ENCODE assay signal across 8 mouse cellular contexts in genomic region chr17:48932916-48933315, GRCm38 (mm10). TPM values are rescaled to one million over a fixed set of nuclear protein-coding genes. Genes with fewer than 3 reads are reported as not detected.
A peak's percentile ranks its signal among the peaks of the same experiment; 100 is the strongest.
DNase-seq lines count a peak whose midpoint lies in the region; ATAC-seq lines count a peak whose summit lies in the region.

No protein-coding gene starts in this region.

- H3K36me3 ChIP-seq in kidney, embryonic 15.5 days = no peaks in the 10 kb centered on the region
- H3K36me3 ChIP-seq in embryonic facial prominence, embryonic 12.5 days = no peaks in the 10 kb centered on the region
- H3K36me3 ChIP-seq in hindbrain, embryonic 15.5 days = no peaks in the 10 kb centered on the region
- H3K36me3 ChIP-seq in neural tube, embryonic 12.5 days = no peaks in the 10 kb centered on the region

- peaks cover 44% of the 10 kb centered on the region for H3K27me3 ChIP-seq in kidney, embryonic 15.5 days
- H3K27me3 ChIP-seq in embryonic facial prominence, embryonic 12.5 days = peaks cover 38% of the 10 kb centered on the region
- H3K27me3 ChIP-seq in hindbrain, embryonic 15.5 days = 0 out of 2 replicates have a peak, but pooled peaks cover 3% of the 10 kb centered on the region
- H3K27me3 ChIP-seq in neural tube, embryonic 12.5 days (replicated peaks) = peaks cover 26% of the 10 kb centered on the region

- H3K4me1 ChIP-seq in kidney, embryonic 15.5 days = peaks cover 56% of the 10 kb centered on the region
- peaks cover 4% of the 10 kb centered on the region for H3K4me1 ChIP-seq in embryonic facial prominence, embryonic 12.5 days
- H3K4me1 ChIP-seq in hindbrain, embryonic 15.5 days (replicated peaks) = peaks cover 37% of the 10 kb centered on the region
- H3K4me1 ChIP-seq in neural tube, embryonic 12.5 days = 0 out of 2 replicates have a peak, but pooled peaks cover 12% of the 10 kb centered on the region

- H3K27ac ChIP-seq in kidney, embryonic 15.5 days = no peak overlapping the region
- H3K27ac ChIP-seq in embryonic facial prominence, embryonic 12.5 days = no peak overlapping the region
- H3K27ac ChIP-seq in hindbrain, embryonic 15.5 days (replicated peaks) = peak overlapping the region; percentile 84
- no peak overlapping the region for H3K27ac ChIP-seq in neural tube, embryonic 12.5 days

- no peak for ATAC-seq in kidney, embryonic 15.5 days (replicated peaks; ENCODE audit: low FRiP score)
- ATAC-seq in embryonic facial prominence, embryonic 12.5 days (ENCODE audit: insufficient number of reproducible peaks, insufficient read depth, low FRiP score, low TSS enrichment) = no peak
- ATAC-seq in hindbrain, embryonic 15.5 days (ENCODE audit: low FRiP score, low read depth) = 0 out of 2 replicates have a peak, but pooled peaks have one; percentile 4
- no peak for ATAC-seq in neural tube, embryonic 12.5 days (ENCODE audit: low FRiP score, low read depth)

- H3K9me3 ChIP-seq in kidney, embryonic 15.5 days (replicated peaks) = no peaks in the 10 kb centered on the region
- H3K9me3 ChIP-seq in embryonic facial prominence, embryonic 12.5 days = no peaks in the 10 kb centered on the region
- H3K9me3 ChIP-seq in hindbrain, embryonic 15.5 days = no peaks in the 10 kb centered on the region
- H3K9me3 ChIP-seq in neural tube, embryonic 12.5 days = no peaks in the 10 kb centered on the region

- DNase-seq in kidney, adult 8-10 months = no peak
- no peak for DNase-seq in urinary bladder, adult 2 months (ENCODE audit: low spot score)
- no peak for DNase-seq in urinary bladder, postnatal 4 days (ENCODE audit: low spot score in 2 of 2)
- DNase-seq in testis, postnatal 14 days (ENCODE audit: low spot score) = no peak

- H3K4me3 ChIP-seq in kidney, embryonic 15.5 days (replicated peaks) = peak overlapping the region; percentile 60
- peak overlapping the region; percentile 51 for H3K4me3 ChIP-seq in embryonic facial prominence, embryonic 12.5 days
- peak overlapping the region; percentile 67 for H3K4me3 ChIP-seq in hindbrain, embryonic 15.5 days
- peak overlapping the region; percentile 51 for H3K4me3 ChIP-seq in neural tube, embryonic 12.5 days

- WGBS in kidney, embryonic 15.5 days = 9% methylated on average over 9 of the region's 9 CpGs
- WGBS in embryonic facial prominence, embryonic 12.5 days = 5% methylated on average over 7 of the region's 9 CpGs
- WGBS in hindbrain, embryonic 15.5 days = 4% methylated on average over 9 of the region's 9 CpGs
- 8% methylated on average over 9 of the region's 9 CpGs for WGBS in neural tube, embryonic 12.5 days

- H3K9ac ChIP-seq in kidney, embryonic 15.5 days = 0 out of 2 replicates have a peak overlapping the region, but pooled peaks have one; percentile 63
- peak overlapping the region; percentile 61; the same call in 1 of the 2 replicates for H3K9ac ChIP-seq in embryonic facial prominence, embryonic 12.5 days
- H3K9ac ChIP-seq in hindbrain, embryonic 15.5 days = peak overlapping the region; percentile 88
- H3K9ac ChIP-seq in neural tube, embryonic 12.5 days = peak overlapping the region; percentile 77

- peak overlapping the region; percentile 92 for H3K4me2 ChIP-seq in kidney, embryonic 15.5 days
- peak overlapping the region; percentile 84 for H3K4me2 ChIP-seq in embryonic facial prominence, embryonic 12.5 days (replicated peaks)
- H3K4me2 ChIP-seq in hindbrain, embryonic 15.5 days = peak overlapping the region; percentile 77
- peak overlapping the region; percentile 77 for H3K4me2 ChIP-seq in neural tube, embryonic 12.5 days (replicated peaks)

RNA-seq across cellular contexts. Expression of gene Lrfn2, which starts 0.7 kb away (rescaled TPM):
- 1.3 and 1.6 TPM in 2 replicates for polyA plus RNA-seq in kidney, embryonic 15.5 days (2015; fragmentation: Nextera tagmentation; extraction: Ambion mirVana)
- polyA plus RNA-seq in embryonic facial prominence, embryonic 12.5 days (2016; fragmentation: Nextera tagmentation; extraction: Ambion mirVana) = 0.42 and 0.82 TPM in 2 replicates
- 11.7 and 13.1 TPM in 2 replicates for polyA plus RNA-seq in hindbrain, embryonic 15.5 days (2015; fragmentation: Nextera tagmentation; extraction: Ambion mirVana)
- polyA plus RNA-seq in neural tube, embryonic 12.5 days (2016; fragmentation: Nextera tagmentation; extraction: Ambion mirVana) = 2.7 and 3.8 TPM in 2 replicates
- 0.08 and 0.12 TPM in 2 replicates for polyA plus RNA-seq in urinary bladder, adult 2 months (2012; rRNA removed)
